ENCODE assay signal across 13 mouse cellular contexts in genomic region chr17:12706590-12707049, GRCm38 (mm10). TPM values are rescaled to one million over a fixed set of nuclear protein-coding genes. Genes with fewer than 3 reads are reported as not detected.
"Had no signal": no experiment of that assay in that cellular context is flagged by ENCODE, and none has a peak within 500 bp of the region (broad histone marks: within the 10 kb centered on the region; RNA-seq: fewer than 3 reads in every experiment).

No protein-coding gene starts in this region.

- ATAC-seq: intestine, embryonic 16.5 days had no signal

- H3K9me3 ChIP-seq: liver, embryonic 15.5 days; midbrain, embryonic 12.5 days; stomach, embryonic 15.5 days had no signal

- H3K4me2 ChIP-seq: liver, embryonic 11.5 days; liver, embryonic 15.5 days; midbrain, embryonic 12.5 days; stomach, embryonic 15.5 days had no signal

- H3K4me3 ChIP-seq: liver, embryonic 15.5 days; midbrain, embryonic 12.5 days; stomach, embryonic 15.5 days had no signal

- H3K27ac ChIP-seq: liver, embryonic 15.5 days; midbrain, embryonic 12.5 days; stomach, embryonic 15.5 days had no signal

- DNase-seq: kidney, adult 8-10 months; kidney, postnatal 14 days; left cerebral cortex, postnatal 4 days; right cerebral cortex, postnatal 14 days; thymus, postnatal 36 days had no signal

- H3K4me1 ChIP-seq: liver, embryonic 15.5 days; midbrain, embryonic 12.5 days; stomach, embryonic 15.5 days had no signal

- H3K27me3 ChIP-seq: liver, embryonic 15.5 days; midbrain, embryonic 12.5 days; stomach, embryonic 15.5 days had no signal

- H3K9ac ChIP-seq: liver, embryonic 15.5 days; midbrain, embryonic 12.5 days; stomach, embryonic 15.5 days had no signal

RNA-seq across cellular contexts. Expression of gene Slc22a1, which starts 31.0 kb away (rescaled TPM):
- polyA plus RNA-seq: midbrain, embryonic 12.5 days; midbrain, postnatal 0 days; neural tube, embryonic 14.5 days; testis, adult 2 months had no signal
